ENCODE assay signal across 8 mouse cellular contexts in the genomic region with DNA sequence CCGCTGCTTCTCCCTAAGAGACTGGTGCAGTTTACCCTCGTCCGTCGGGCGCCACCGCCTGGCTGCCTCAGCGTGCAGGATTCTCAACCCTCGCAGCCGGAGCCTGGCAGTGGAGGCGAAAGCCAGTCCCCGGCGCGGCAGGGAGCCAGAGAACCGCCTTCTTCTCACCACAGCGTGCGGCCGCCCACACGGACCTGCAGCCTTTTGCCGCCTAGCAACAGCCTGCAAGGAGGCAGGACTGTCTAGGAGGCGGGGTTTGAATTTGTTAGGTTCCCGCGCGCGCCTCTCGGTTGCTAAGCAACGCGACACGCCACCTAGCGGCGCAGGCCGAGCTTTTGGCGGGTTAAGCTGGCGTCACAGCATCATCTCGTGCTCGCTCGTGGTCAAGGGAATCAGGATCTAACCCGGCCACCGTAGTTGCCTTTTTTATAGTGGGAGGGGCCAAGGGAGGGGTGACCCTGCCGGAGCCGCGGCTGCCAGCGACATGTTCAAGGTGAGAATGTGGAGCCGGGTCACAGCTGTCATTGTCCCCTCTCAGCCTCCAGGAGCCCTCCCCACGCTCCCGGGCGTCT. TPM values are rescaled to one million over a fixed set of nuclear protein-coding genes. Genes with fewer than 3 reads are reported as not detected.
DNase-seq lines count a peak whose midpoint lies in the region; ATAC-seq and TF ChIP-seq lines count a peak whose summit lies in the region.

A gene (minus strand): TSS at position 108 of the 572 bp plus-strand sequence.
A gene (plus strand): TSS at position 448 of the 572 bp plus-strand sequence.

- TF ChIP-seq RAD21 in MEL (IDR thresholded peaks at IDR 0.05; ENCODE audit: low read depth, low read length): peak; percentile 40

- peak; percentile 96 for DNase-seq in MEL (ENCODE audit: low read depth, low spot score)
- peak; percentile 97 to 98 for DNase-seq in cerebellum, adult 2 months
- peak; percentile 96 for DNase-seq in forebrain, postnatal 0 days
- peak; percentile 97 for DNase-seq in heart, postnatal 4 days
- DNase-seq in layer of hippocampus, adult 8-10 months (ENCODE audit: low spot score in 2 of 2): peak; percentile 97 to 98
- DNase-seq in ovary, adult 18-20 months (ENCODE audit: low spot score): peak; percentile 97
- peak; percentile 94 for DNase-seq in thymus, postnatal 0 days (ENCODE audit: low spot score)

- TF ChIP-seq EP300 in MEL (IDR thresholded peaks at IDR 0.05; ENCODE audit: low read depth in 1 of 2, low read length in 2 of 2): no peak

- peak in 2 of 3 experiments; percentile 49 to 76; a peak in 5 of 6 replicates for TF ChIP-seq CTCF in MEL (IDR thresholded peaks at IDR 0.05 in 2 of 3, conservative IDR thresholded peaks at IDR 0.05 in 1 of 3; ENCODE audit: control insufficient read depth in 1 of 3, insufficient read depth in 1 of 3, low read depth in 2 of 3, low read length in 3 of 3, poor library complexity in 1 of 3, severe bottlenecking in 1 of 3)
- TF ChIP-seq CTCF in cerebellum, adult 2 months (IDR thresholded peaks at IDR 0.05; ENCODE audit: borderline replicate concordance, insufficient read depth, low read depth, low read length): peak; percentile 59; the same call in 1 of the 2 replicates
- peak; percentile 81 for TF ChIP-seq CTCF in forebrain, postnatal 0 days (IDR thresholded peaks at IDR 0.05; ENCODE audit: low read depth)

- peaks cover 2% of the 10 kb centered on the region; the same call in 1 of the 2 replicates for H3K79me2 ChIP-seq in MEL (ENCODE audit: control insufficient read depth, insufficient read depth, low read length, poor library complexity)

- no peaks in the 10 kb centered on the region; a peak in 2 of 4 replicates for H3K27me3 ChIP-seq in MEL (ENCODE audit: control insufficient read depth in 1 of 2, insufficient read depth in 2 of 2, low read length in 2 of 2)
- no peaks in the 10 kb centered on the region for H3K27me3 ChIP-seq in cerebellum, adult 2 months (ENCODE audit: control insufficient read depth, insufficient read depth, low read length)
- H3K27me3 ChIP-seq in forebrain, postnatal 0 days (ENCODE audit: insufficient read depth, low read length): peaks cover 13% of the 10 kb centered on the region
- H3K27me3 ChIP-seq in lung, embryonic 15.5 days: peaks cover 56% of the 10 kb centered on the region

- WGBS in cerebellum, adult 2 months: 4% methylated on average over 45 of the region's 46 CpGs
- 24% methylated on average over 46 of the region's 46 CpGs for WGBS in forebrain, postnatal 0 days
- WGBS in lung, embryonic 15.5 days: 13% methylated on average over 43 of the region's 46 CpGs

- peak within 1 kb of the TSS; percentile 47 for H3K4me2 ChIP-seq in forebrain, postnatal 0 days (ENCODE audit: low read depth)
- peak within 1 kb of the TSS; percentile 53 for H3K4me2 ChIP-seq in lung, embryonic 15.5 days

- H3K9ac ChIP-seq in MEL (ENCODE audit: control insufficient read depth, low read depth, low read length, poor library complexity, severe bottlenecking): peak within 1 kb of the TSS; percentile 85
- H3K9ac ChIP-seq in forebrain, postnatal 0 days: peak within 1 kb of the TSS; percentile 57
- peak within 1 kb of the TSS; percentile 54 for H3K9ac ChIP-seq in lung, embryonic 15.5 days

- H3K27ac ChIP-seq in MEL (ENCODE audit: control insufficient read depth, low read depth, low read length): peak within 1 kb of the TSS; percentile 37
- H3K27ac ChIP-seq in cerebellum, adult 2 months (ENCODE audit: insufficient read depth, low read length): peak within 1 kb of the TSS; percentile 52; the same call in 1 of the 2 replicates
- H3K27ac ChIP-seq in forebrain, postnatal 0 days (ENCODE audit: low read depth, low read length): peak within 1 kb of the TSS; percentile 62
- no peak within 1 kb of the TSS for H3K27ac ChIP-seq in lung, embryonic 15.5 days

- H3K9me3 ChIP-seq in MEL (replicated peaks; ENCODE audit: insufficient read depth, low read length): no peaks in the 10 kb centered on the region
- H3K9me3 ChIP-seq in forebrain, postnatal 0 days (ENCODE audit: low read length): no peaks in the 10 kb centered on the region
- no peaks in the 10 kb centered on the region for H3K9me3 ChIP-seq in lung, embryonic 15.5 days

- TF ChIP-seq POLR2A in MEL (IDR thresholded peaks at IDR 0.05; ENCODE audit: control insufficient read depth in 1 of 2, insufficient read depth in 1 of 2, low read depth in 1 of 2, low read length in 2 of 2, poor library complexity in 1 of 2): peak; percentile 58 to 77; a peak in 3 of 4 replicates
- TF ChIP-seq POLR2A in cerebellum, adult 2 months (IDR thresholded peaks at IDR 0.05; ENCODE audit: borderline replicate concordance, insufficient read depth, low read length): peak; percentile 53; the same call in 1 of the 2 replicates

- no peaks in the 10 kb centered on the region for H3K4me1 ChIP-seq in MEL (ENCODE audit: control insufficient read depth in 1 of 2, insufficient read depth in 2 of 2, low read length in 2 of 2)
- no peaks in the 10 kb centered on the region for H3K4me1 ChIP-seq in cerebellum, adult 2 months (ENCODE audit: control insufficient read depth, insufficient read depth, low read length)
- H3K4me1 ChIP-seq in forebrain, postnatal 0 days (ENCODE audit: insufficient read depth): no peaks in the 10 kb centered on the region
- H3K4me1 ChIP-seq in lung, embryonic 15.5 days: no peaks in the 10 kb centered on the region

- peak; percentile 98 for ATAC-seq in forebrain, postnatal 0 days
- peak; percentile 100 for ATAC-seq in lung, embryonic 15.5 days (ENCODE audit: borderline replicate concordance, extremely low read depth, low FRiP score, low TSS enrichment)

- peaks cover 0 to 3% of the 10 kb centered on the region in 2 experiments; a peak in 2 of 4 replicates for H3K36me3 ChIP-seq in MEL (ENCODE audit: control insufficient read depth in 1 of 2, insufficient read depth in 2 of 2, low read length in 2 of 2)
- no peaks in the 10 kb centered on the region for H3K36me3 ChIP-seq in forebrain, postnatal 0 days (ENCODE audit: insufficient read depth)
- H3K36me3 ChIP-seq in lung, embryonic 15.5 days: no peaks in the 10 kb centered on the region

- peak within 1 kb of the TSS; percentile 62 to 90 for H3K4me3 ChIP-seq in MEL (ENCODE audit: control insufficient read depth in 1 of 2, insufficient read depth in 1 of 2, low read depth in 2 of 2, low read length in 2 of 2)
- peak within 1 kb of the TSS; percentile 85 for H3K4me3 ChIP-seq in cerebellum, adult 2 months (replicated peaks; ENCODE audit: insufficient read depth, low read depth, low read length)
- peak within 1 kb of the TSS; percentile 59 for H3K4me3 ChIP-seq in forebrain, postnatal 0 days (ENCODE audit: low read depth, low read length)
- H3K4me3 ChIP-seq in lung, embryonic 15.5 days: peak within 1 kb of the TSS; percentile 64

TF ChIP-seq in MEL, 35 proteins besides CTCF, POLR2A, EP300 and RAD21 (continues in another document):
- TF ChIP-seq HCFC1 (IDR thresholded peaks at IDR 0.05; ENCODE audit: low read depth, low read length) (peak; percentile 83), ETS1 (IDR thresholded peaks at IDR 0.05; ENCODE audit: low read depth, low read length) (peak; percentile 61), MAX (IDR thresholded peaks at IDR 0.05; ENCODE audit: low read length) (peak; percentile 75; the same call in 1 of the 2 replicates), MAZ (IDR thresholded peaks at IDR 0.05; ENCODE audit: low read depth, low read length) (peak; percentile 81; the same call in 1 of the 2 replicates), USF2 (IDR thresholded peaks at IDR 0.05; ENCODE audit: borderline replicate concordance in 1 of 2, insufficient read depth in 1 of 2, low read depth in 1 of 2, low read length in 2 of 2) (no peak), E2F4 (IDR thresholded peaks at IDR 0.05; ENCODE audit: borderline replicate concordance, low read depth, low read length) (peak; percentile 98), POLR2AphosphoS2 (IDR thresholded peaks at IDR 0.05; ENCODE audit: low read length) (no peak), BHLHE40 (IDR thresholded peaks at IDR 0.05; ENCODE audit: borderline replicate concordance, low read depth, low read length) (peak; percentile 65; the same call in 1 of the 2 replicates), NELFE (IDR thresholded peaks at IDR 0.05; ENCODE audit: low read depth, low read length) (peak; percentile 67), ZMIZ1 (IDR thresholded peaks at IDR 0.05; ENCODE audit: low read depth, low read length) (no peak), SMC3 (IDR thresholded peaks at IDR 0.05; ENCODE audit: low read depth, low read length) (peak; percentile 56), MXI1 (IDR thresholded peaks at IDR 0.05; ENCODE audit: low read depth, low read length) (peak; percentile 86), MYB (IDR thresholded peaks at IDR 0.05; ENCODE audit: low read depth, low read length) (no peak), ZC3H11A (IDR thresholded peaks at IDR 0.05; ENCODE audit: low read depth, low read length) (no peak), UBTF (IDR thresholded peaks at IDR 0.05; ENCODE audit: borderline replicate concordance, insufficient read depth, low read depth, low read length) (no peak)

RNA-seq across cellular contexts. Expression of the first gene that starts in this region (rescaled TPM):
- total RNA-seq in MEL (2012; rRNA removed): not detected in 2 replicates
- polyA plus RNA-seq in MEL (2012; ENCODE audit: insufficient read depth in 1 of 2, insufficient read length in 2 of 2, low read depth in 1 of 2, low replicate concordance in 2 of 2, missing spikeins in 1 of 2): not detected
- polyA plus RNA-seq in cerebellum, adult 2 months (2012; rRNA removed): 0.05 and 0.10 TPM in 2 replicates
- 0.24 and 0.31 TPM in 2 replicates for total RNA-seq in forebrain, postnatal 0 days (2014; rRNA removed)
- polyA plus RNA-seq in forebrain, postnatal 0 days (2015; fragmentation: Nextera tagmentation; extraction: Ambion mirVana): 0.39 and 0.42 TPM in 2 replicates
- not detected for total RNA-seq in heart, postnatal 4 days (2021)
- total RNA-seq in layer of hippocampus, adult 8-10 months (2022): under 1 TPM in 2 of 4 experiments, not detected in 2; 0.14 to 0.16 TPM
- polyA plus RNA-seq in lung, embryonic 15.5 days (2015; fragmentation: Nextera tagmentation; extraction: Ambion mirVana): not detected in 2 replicates
- polyA plus RNA-seq in thymus, postnatal 0 days (2015; fragmentation: Nextera tagmentation; extraction: Ambion mirVana): 0.14 and 0.35 TPM in 2 replicates

RNA-seq across cellular contexts. Expression of the second gene that starts in this region (rescaled TPM):
- total RNA-seq in MEL (2012; rRNA removed): 28.1 and 28.3 TPM in 2 replicates
- 10 to 100 TPM in 1 of 2 experiments, not detected in 1; 25.0 TPM for polyA plus RNA-seq in MEL (2012; ENCODE audit: insufficient read depth in 1 of 2, insufficient read length in 2 of 2, low read depth in 1 of 2, low replicate concordance in 2 of 2, missing spikeins in 1 of 2)
- polyA plus RNA-seq in cerebellum, adult 2 months (2012; rRNA removed): 54.8 and 57.8 TPM in 2 replicates
- 69.9 and 76.6 TPM in 2 replicates for total RNA-seq in forebrain, postnatal 0 days (2014; rRNA removed)
- polyA plus RNA-seq in forebrain, postnatal 0 days (2015; fragmentation: Nextera tagmentation; extraction: Ambion mirVana): 142 and 156 TPM in 2 replicates
- 100 to 1,000 TPM; 145 to 186 TPM for total RNA-seq in heart, postnatal 4 days (2021)
- 10 to 100 TPM; 47.8 to 74.7 (median 63.2) TPM for total RNA-seq in layer of hippocampus, adult 8-10 months (2022)
- polyA plus RNA-seq in lung, embryonic 15.5 days (2015; fragmentation: Nextera tagmentation; extraction: Ambion mirVana): 76.3 and 76.7 TPM in 2 replicates
- 75.8 and 79.1 TPM in 2 replicates for polyA plus RNA-seq in thymus, postnatal 0 days (2015; fragmentation: Nextera tagmentation; extraction: Ambion mirVana)
